Mouse (Mus musculus) spleen, adult 2 months (tissue): Measurements from ENCODE around the gene Galt. TPM values are rescaled to one million over a fixed set of nuclear protein-coding genes. Genes with fewer than 3 reads are reported as not detected.
"Not testable (repeated sequence)": the region's sequence is repeated elsewhere in the genome, so short reads cannot be mapped to it uniquely, and the experiment has no call there.

Experiments
- DNase-seq, 2 experiments: peaks; one replicate each; pipeline versions ENCODE4 v3.0.0 to v3.0.0-alpha.2; 2012 to 2021; ENCODE audit warnings: low spot score in 2 of 2, low read depth in 1 of 2
- H3K27ac ChIP-seq: fragments of 200-500 bp; 2 replicates; pipeline ENCODE4 v1.5.1; 2012; ENCODE audit warnings: low read length, inconsistent platforms; ENCODE audit not compliant: insufficient read depth
- H3K27me3 ChIP-seq: fragments of 200-500 bp; 2 replicates; pipeline ENCODE4 v1.6.1; 2012; ENCODE audit warnings: mild to moderate bottlenecking, moderate library complexity, low read length, inconsistent platforms; ENCODE audit not compliant: control insufficient read depth, insufficient read depth
- H3K36me3 ChIP-seq: fragments of 200-500 bp; 2 replicates; pipeline ENCODE4 v1.6.1; 2012; ENCODE audit warnings: mild to moderate bottlenecking, low read length, inconsistent platforms; ENCODE audit not compliant: control insufficient read depth, insufficient read depth
- H3K4me1 ChIP-seq: fragments of 200-500 bp; 2 replicates; pipeline ENCODE4 v1.6.1; 2011; ENCODE audit warnings: inconsistent platforms; ENCODE audit not compliant: control insufficient read depth, insufficient read depth, insufficient read length
- H3K4me3 ChIP-seq: fragments of 200-500 bp; 2 replicates; pipeline ENCODE4 v1.5.1; 2011; ENCODE audit warnings: mild to moderate bottlenecking, inconsistent platforms; ENCODE audit not compliant: insufficient read depth, insufficient read length; ENCODE audit errors: extremely low read depth
- CTCF ChIP-seq: fragments of 200-500 bp; IDR thresholded peaks from 2 replicates; pipeline ENCODE4 v1.5.1; 2011; ENCODE audit warnings: mild to moderate bottlenecking, inconsistent platforms; ENCODE audit not compliant: insufficient read depth, insufficient read length, insufficient replicate concordance; ENCODE audit errors: extremely low read depth
- POLR2A ChIP-seq: fragments of 200-500 bp; IDR thresholded peaks from 2 replicates; pipeline ENCODE4 v1.6.1; 2011; ENCODE audit warnings: low read depth, low read length, inconsistent platforms
- WGBS: fragments of 180-500 bp; shearing (Covaris S2); methylation state at CpG from one replicate; pipeline ENCODE4 v1.1.7; 2018; 5-methylcytosine and 5-hydroxymethylcytosine counted together
- polyA plus RNA-seq: library from polyadenylated mRNA; depleted of rRNA; stranded (reverse); fragments of >200 nt; gene quantifications from 2 replicates; pipeline ENCODE4 v1.2.3, GENCODE M21; 2012

Galt gene
- polyA plus RNA-seq, 1 experiment: 67.1 TPM

DNA sequence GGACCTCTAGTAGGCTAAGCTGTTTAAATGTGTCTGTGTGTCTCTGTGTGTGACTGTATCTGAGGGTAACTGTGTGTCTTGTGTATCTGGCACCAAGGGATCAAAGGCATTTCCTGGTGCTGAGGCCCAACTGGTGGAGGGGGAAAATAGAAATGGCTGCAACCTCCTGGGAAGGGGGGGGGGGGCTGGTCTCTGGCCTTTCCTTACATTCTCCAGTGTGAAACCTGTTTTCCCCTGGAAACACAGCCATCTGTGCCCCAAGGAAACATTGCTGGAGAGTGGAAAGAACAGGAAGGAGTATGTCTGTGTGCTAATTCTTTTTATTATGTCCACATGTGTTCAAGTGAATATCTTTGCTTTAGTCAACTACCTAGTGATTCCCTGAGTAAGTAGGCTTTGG is 6.7 kb downstream of the Galt start:
- TF ChIP-seq POLR2A (no peak), CTCF (no peak)
- H3K4me1 ChIP-seq: no peaks in the 10 kb centered on the region
- H3K4me3 ChIP-seq: no peak overlapping the region
- H3K27ac ChIP-seq: no peak overlapping the region
- no peak for DNase-seq
- peaks cover 8% of the 10 kb centered on the region for H3K36me3 ChIP-seq
- H3K27me3 ChIP-seq: no peaks in the 10 kb centered on the region

DNA sequence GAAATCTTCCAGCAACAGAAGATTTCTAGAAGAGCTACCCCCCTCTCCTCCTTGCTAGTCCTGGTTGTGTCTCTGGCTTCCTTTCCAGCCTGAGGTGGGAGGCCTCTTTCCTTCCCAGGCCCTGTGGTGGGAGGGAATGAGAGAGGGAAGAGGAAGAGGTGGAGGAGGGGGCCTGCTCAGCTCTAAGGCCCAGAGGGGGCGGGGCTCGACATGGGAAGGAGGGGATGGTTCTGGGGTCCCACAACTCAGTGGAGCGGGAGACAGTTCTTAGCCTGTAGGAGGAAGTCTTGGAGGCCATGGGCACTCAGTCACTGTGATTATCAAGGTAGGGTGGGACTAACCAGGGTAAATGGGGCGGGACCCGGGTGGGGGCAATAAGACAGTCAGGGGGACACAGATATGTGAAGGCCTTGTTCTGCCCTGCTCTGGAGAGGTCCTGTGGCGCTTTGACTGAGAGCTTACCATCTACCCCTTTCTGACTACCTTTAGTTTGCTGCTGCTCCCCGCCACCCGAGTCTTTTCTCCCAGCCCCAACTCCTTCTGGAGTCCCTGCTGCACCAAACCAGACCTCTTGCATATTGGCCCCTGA is 7.2 kb downstream of the Galt start:
- 75% methylated on average over 8 of the region's 8 CpGs for WGBS
- TF ChIP-seq CTCF: no peak
- no peak for TF ChIP-seq POLR2A
- H3K4me1 ChIP-seq: no peaks in the 10 kb centered on the region
- no peaks in the 10 kb centered on the region for H3K27me3 ChIP-seq
- H3K27ac ChIP-seq: no peak overlapping the region
- no peak overlapping the region for H3K4me3 ChIP-seq
- DNase-seq: no peak
- H3K36me3 ChIP-seq: peaks cover 4% of the 10 kb centered on the region

GRCm38 (mm10) chr4:41762688-41763114 is 7.7 kb downstream of the Galt start:
- not testable (repeated sequence) for H3K4me3 ChIP-seq, H3K27ac ChIP-seq, H3K4me1 ChIP-seq, H3K27me3 ChIP-seq, DNase-seq, H3K36me3 ChIP-seq
- WGBS: 91% methylated on average over 8 of the region's 8 CpGs

GRCm38 (mm10) chr4:41763176-41763575 is 8.1 kb downstream of the Galt start:
- not testable (repeated sequence) for H3K4me1 ChIP-seq, DNase-seq, H3K27me3 ChIP-seq, H3K27ac ChIP-seq, H3K4me3 ChIP-seq, H3K36me3 ChIP-seq
- whole genome bisulfite sequencing: 82% methylated on average over 6 of the region's 6 CpGs

- not testable (repeated sequence) for DNase-seq, H3K27ac ChIP-seq, H3K4me3 ChIP-seq, H3K36me3 ChIP-seq, H3K4me1 ChIP-seq, H3K27me3 ChIP-seq
- WGBS: 71% methylated on average over 10 of the region's 10 CpGs
Observed at GRCm38 (mm10) chr4:41767301-41767700, 12.3 kb downstream of the Galt start.

- not testable (repeated sequence) for H3K27ac ChIP-seq, DNase-seq, H3K27me3 ChIP-seq, H3K4me1 ChIP-seq, H3K36me3 ChIP-seq
- peak overlapping the region; percentile 27; the same call in 1 of the 2 replicates for H3K4me3 ChIP-seq
- 16% methylated on average over 7 of the region's 16 CpGs for WGBS
Observed at GRCm38 (mm10) chr4:41772946-41773345, 17.9 kb downstream of the Galt start.

- WGBS: 1% methylated on average over 17 of the region's 25 CpGs
- peak; percentile 22 to 47 for DNase-seq
- not testable (repeated sequence) for H3K36me3 ChIP-seq, H3K27me3 ChIP-seq, H3K4me1 ChIP-seq, H3K27ac ChIP-seq
- peak overlapping the region; percentile 62; the same call in 1 of the 2 replicates for H3K4me3 ChIP-seq
Observed at GRCm38 (mm10) chr4:41773502-41773901, 18.5 kb downstream of the Galt start.

- peak; percentile 77 for DNase-seq
Observed at GRCm38 (mm10) chr4:41774002-41774401, 19.0 kb downstream of the Galt start, which contains the start of gene Ccl27a. Ccl27a (minus strand) TSS chr4:41774247.

GRCm38 (mm10) chr4:41774506-41774905 is 19.5 kb downstream of the Galt start:
- H3K27ac ChIP-seq, H3K4me3 ChIP-seq, H3K4me1 ChIP-seq, DNase-seq, H3K27me3 ChIP-seq, H3K36me3 ChIP-seq: not testable (repeated sequence)
- 84% methylated on average over 3 of the region's 3 CpGs for WGBS

More at GRCm38 (mm10) chr4:41774002-41774401, 19.0 kb downstream of the Galt start, which contains the start of gene Ccl27a:
- not testable (repeated sequence) for H3K27me3 ChIP-seq, H3K27ac ChIP-seq, H3K4me1 ChIP-seq, H3K36me3 ChIP-seq
- WGBS: 7% methylated on average over 12 of the region's 14 CpGs
- peak within 1 kb of the TSS; percentile 62; the same call in 1 of the 2 replicates for H3K4me3 ChIP-seq

- not testable (repeated sequence) for H3K36me3 ChIP-seq, DNase-seq, H3K4me3 ChIP-seq, H3K4me1 ChIP-seq, H3K27ac ChIP-seq, H3K27me3 ChIP-seq
- WGBS: 89% methylated on average over 1 of the region's 1 CpGs
Observed at GRCm38 (mm10) chr4:41775840-41776239, 20.8 kb downstream of the Galt start.

GRCm38 (mm10) chr4:41781271-41781670 is 26.2 kb downstream of the Galt start:
- not testable (repeated sequence) for H3K27ac ChIP-seq, H3K4me1 ChIP-seq, H3K27me3 ChIP-seq, H3K36me3 ChIP-seq, H3K4me3 ChIP-seq, DNase-seq
- 55% methylated on average over 9 of the region's 9 CpGs for WGBS
